Mouse (Mus musculus) subcutaneous adipose tissue, adult 2 months (tissue): ENCODE data around the gene Apoa2. TPM values are rescaled to one million over a fixed set of nuclear protein-coding genes. Genes with fewer than 3 reads are reported as not detected.

Experiments used
- polyA plus RNA-seq: library from polyadenylated mRNA; depleted of rRNA; stranded (reverse); fragments of >200 nt; gene quantifications from 2 replicates; pipeline ENCODE4 v1.2.3, GENCODE M21; 2012; ENCODE audit warnings: low replicate concordance; rRNA removed

Apoa2 gene
- polyA plus RNA-seq: 2.0 and 6.4 TPM in 2 replicates

DNA sequence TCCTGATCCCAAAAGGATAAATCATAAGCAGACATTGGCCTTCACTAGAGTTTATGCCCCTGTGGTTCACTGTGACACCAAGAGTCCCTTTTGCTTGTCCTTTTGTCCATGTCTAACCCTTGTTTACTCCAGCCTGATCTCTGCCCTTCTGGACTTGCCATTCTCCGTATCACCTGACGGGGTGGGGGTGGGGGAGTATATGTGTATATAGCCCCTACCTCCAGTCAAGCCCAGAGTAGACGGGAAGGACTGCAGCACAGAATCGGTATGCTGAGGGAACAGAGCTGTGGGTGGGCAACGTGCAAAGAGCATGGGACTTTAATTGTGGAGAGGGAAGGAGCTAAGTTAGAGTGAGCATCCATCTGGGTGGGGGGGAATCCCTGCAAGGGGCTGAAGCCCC, at the start of gene Apoa2:
Gene Apoa2, plus strand, starts transcription at position 198 of the 400 bp plus-strand sequence.

DNA sequence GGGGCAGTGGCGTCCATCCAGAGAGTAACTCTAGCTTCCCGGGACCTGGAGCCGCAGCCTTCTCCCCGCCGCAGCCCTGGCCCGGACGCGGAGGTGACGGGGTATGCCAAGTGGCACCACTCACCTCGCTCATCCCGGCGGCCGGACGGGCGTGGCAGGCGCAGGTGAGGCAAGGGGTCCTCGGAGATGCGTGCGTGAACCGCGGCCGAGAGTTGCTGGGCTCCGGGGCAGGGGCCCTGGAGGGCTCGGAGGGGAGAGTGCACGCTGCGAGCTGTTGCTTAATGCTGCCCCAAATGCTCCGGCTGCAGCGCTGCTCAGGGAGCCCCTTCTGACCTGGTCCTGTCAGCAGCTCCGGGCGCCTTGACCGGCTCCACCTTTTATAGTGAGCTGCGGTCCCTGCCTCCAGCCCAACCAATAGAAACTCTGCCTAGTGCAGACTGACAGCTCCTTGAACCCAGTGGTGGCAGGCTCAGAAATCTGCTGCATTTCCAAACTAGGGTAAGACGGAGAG, 28.9 kb upstream of the Apoa2 start, which contains the start of gene Pcp4l1:
Gene Pcp4l1, minus strand, starts transcription at position 382 of the 511 bp plus-strand sequence.

DNA sequence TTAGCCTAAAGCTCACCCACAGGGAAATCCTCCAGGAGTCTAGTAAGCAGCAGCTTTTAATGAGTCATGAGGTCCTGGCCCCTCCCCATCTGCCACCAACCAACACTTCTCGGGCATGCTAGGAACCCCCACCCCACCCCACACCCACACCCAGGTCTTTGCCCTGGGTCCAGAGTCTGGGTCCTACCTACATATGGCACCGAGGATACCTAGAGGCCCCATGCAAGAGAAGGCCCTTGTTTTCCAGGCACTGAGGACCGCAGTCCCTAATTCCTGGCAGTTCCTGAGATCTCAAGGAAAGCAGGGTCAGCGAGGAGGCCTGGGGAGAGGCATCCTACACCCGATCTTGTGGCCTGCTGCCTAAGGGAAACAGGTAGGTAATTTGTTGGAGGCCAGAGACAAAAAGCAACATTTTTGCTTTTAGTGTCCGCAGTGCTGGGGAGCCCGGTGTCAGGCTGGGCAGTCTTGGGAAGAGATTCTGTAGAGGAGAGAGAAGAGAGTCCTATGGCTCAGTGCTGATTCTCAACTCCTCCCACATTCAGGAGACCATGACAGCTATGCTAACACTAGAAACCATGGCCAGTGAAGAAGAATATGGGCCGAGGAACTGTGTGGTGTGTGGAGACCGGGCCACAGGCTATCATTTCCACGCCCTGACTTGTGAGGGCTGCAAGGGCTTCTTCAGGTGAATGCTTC, 10.9 kb upstream of the Apoa2 start, which contains the start of gene Nr1i3:
Gene Nr1i3, plus strand, starts transcription at position 170 of the 696 bp plus-strand sequence.

DNA sequence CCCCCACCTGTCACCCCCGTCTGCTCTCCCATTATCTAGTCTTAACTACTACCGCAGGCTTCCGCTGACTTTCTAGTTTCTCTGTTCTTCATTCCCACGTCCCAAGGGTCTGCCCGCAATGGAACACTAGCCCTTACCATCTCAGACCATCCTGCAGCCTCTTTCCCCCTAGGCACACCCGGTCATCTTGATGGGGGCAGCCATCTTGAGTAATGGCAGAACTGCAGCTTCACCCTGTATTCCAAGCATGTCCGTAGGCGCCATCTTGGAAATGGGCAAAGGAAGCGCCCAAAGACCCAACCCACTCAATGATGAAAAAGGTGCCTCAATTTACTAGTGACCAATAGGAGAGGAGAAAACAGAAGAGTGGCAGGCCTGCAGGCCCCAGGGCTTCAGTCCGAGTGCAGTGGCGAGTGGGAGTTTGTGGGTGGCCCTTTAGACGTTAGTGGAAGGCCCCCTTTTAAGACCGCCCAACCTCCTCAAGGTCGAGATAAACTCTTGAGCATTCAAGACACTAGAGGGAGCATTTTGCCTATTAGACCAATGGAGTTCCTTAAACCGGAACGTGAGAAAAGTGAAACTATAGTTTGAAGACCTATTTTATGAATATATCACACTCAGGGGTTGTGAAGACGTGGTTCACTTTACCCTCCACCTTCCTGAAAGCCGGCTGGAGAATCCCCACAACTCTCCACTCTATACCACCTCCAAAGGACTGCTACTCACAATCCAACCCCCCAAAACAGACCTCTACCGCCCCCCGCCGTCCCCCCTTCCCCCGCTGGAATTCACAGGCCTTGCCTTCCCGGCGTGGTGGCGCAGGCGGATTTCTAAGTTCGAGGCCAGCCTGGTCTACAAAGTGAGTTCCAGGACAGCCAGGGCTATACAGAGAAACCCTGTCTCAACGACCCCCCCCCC, 2.4 kb upstream of the Apoa2 start, which contains the start of gene Tomm40l:
Gene Tomm40l, minus strand, starts transcription at position 277 of the 918 bp plus-strand sequence.

DNA sequence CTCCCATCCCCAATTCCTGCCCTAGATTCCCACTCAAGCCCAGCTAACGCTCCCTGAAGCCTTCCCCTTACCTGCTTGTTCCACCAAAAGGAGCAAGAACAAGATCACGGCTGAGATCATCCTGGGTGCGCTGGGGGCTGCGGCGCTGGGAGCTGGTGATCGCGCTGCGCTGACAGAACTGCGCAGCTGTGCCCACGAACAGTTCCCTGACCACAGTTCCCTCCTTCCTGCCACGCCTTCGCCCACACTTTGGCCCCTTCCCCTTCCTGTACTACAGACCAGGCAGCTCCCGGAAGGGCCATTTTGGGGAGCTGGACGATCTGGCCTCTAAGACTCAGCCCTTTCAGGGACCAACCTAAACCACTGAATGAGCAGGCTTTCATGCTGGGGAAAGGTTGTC, 9.3 kb downstream of the Apoa2 start, which contains the start of gene Fcer1g:
Gene Fcer1g, minus strand, starts transcription at position 240 of the 400 bp plus-strand sequence.

DNA sequence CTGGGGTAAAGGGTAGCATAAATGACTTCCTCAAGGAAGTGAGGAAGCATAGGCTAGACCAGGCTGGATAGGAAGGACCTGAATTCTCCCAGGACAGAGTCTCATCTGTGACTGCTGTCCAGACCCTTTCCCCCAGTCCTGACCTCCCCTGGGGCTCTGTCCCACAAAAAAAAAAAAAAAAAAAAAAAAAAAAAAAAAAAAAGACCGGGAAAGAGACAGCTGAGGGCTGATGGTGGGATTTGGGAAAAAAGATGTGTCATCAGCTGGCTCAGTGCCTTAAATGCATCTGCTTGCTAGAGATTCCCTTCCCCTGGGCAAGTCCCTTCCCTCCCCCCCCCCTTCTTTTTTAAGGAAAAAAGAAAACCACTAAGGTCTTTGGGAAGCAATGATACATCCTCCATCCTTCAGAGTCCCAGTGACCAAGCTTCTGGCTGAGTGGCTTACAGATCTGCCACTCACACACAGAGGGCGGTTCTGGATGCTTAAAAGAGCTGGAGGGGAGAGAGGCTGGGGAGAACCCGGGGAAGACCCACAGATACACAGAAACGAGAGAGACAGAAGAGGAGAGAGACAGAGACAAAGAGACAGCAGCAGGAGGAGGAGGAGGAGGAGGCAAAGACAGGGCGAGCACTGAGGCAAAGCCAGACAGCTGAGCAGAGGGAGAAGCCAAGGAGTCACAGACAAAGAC, 25.2 kb downstream of the Apoa2 start, which contains the start of gene Adamts4:
Gene Adamts4, plus strand, starts transcription at position 509 of the 688 bp plus-strand sequence.

DNA sequence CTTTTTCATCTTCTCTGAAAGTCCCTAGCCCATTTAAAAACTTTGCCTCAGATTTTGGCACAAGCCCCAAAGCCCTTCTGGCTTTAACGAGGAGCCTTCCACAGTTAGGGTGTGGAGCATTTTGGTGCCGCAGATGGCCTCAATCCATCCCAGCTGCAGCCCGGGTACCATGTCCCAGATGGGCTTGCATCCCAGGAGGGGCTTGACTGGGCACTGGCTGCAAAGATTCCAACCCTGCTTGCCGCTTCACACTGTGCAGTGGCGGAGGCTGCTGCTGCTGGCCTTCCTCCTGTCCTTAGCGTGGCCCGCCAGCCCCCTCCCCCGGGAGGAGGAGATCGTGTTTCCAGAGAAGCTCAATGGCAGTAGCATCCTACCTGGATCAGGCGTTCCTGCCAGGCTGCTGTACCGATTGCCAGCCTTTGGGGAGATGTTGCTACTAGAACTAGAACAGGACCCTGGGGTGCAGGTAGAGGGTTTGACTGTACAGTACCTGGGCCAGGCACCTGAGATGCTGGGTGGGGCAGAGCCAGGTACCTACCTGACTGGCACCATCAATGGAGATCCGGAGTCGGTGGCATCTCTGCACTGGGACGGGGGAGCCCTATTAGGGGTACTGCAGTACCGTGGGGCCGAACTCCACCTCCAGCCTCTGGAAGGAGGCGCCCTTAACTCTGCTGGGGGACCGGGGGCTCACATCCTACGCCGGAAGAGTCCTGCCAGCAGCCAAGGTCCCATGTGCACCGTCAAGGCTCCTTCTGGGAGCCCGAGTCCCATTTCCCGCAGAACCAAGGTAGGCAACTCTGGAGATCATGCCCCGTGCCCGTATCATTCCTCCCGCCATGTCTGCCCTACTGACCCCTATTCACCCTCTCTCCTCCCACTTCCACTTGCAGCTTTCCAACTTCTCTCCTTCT, 26.1 kb downstream of the Apoa2 start, which contains the start of gene Ndufs2:
Gene Ndufs2, minus strand, starts transcription at position 709 of the 914 bp plus-strand sequence.

DNA sequence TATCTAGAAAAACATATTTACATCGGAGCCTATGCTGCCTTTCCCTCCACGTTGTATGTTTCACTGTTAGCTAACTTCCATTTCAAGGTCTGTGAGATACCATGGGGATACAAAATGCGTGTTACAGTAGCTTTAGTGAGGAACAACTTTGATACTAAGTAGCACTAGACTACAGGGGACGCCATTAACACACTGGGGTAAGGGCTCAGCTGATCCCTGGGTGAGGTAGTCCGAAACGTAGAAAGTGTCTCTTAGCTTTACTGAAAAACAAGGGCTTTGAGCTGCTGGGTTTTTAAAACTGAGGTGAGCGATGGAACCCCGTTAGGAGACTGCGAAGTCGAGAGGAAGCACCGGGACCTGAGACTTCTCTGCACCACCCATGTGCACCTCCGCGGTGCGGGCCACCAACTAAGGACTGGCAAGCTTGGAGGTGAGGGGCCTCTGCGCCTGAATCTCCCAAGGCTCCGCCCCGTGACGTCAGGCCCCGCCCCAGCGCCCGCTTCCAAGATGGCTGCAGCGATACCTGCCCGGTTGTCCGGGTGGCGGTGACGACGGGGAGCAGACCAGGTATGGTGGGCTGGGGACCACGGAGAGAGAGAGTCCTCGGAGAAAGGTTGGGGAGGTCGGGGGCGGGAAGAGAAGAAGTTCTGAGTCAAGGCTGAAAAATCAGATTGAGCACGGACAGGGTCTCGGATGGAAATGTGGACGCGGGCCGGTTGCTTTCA, 45.2 kb downstream of the Apoa2 start, which contains the start of gene B4galt3:
Gene B4galt3, plus strand, starts transcription at position 481 of the 725 bp plus-strand sequence.

Other genes starting within 250 kb of the Apoa2 start
- 38.9 and 43.1 TPM in 2 replicates for gene Fcgr2b, start 248.5 kb upstream of the Apoa2 start, polyA plus RNA-seq
- gene Fcgr4, start 206.1 kb upstream of the Apoa2 start, polyA plus RNA-seq: 1.5 and 5.4 TPM in 2 replicates
- gene Fcgr3, start 160.1 kb upstream of the Apoa2 start, polyA plus RNA-seq: 35.0 and 43.9 TPM in 2 replicates
- 6.9 and 8.9 TPM in 2 replicates for gene Cfap126, start 111.1 kb upstream of the Apoa2 start, polyA plus RNA-seq
- gene Sdhc, start 74.5 kb upstream of the Apoa2 start, polyA plus RNA-seq: 312 and 379 TPM in 2 replicates
- gene Mpz, start 74.3 kb upstream of the Apoa2 start, polyA plus RNA-seq: 5.5 and 11.1 TPM in 2 replicates
- 5.6 and 108 TPM in 2 replicates for gene Pcp4l1, start 28.8 kb upstream of the Apoa2 start, polyA plus RNA-seq
- gene Nr1i3, start 11.1 kb upstream of the Apoa2 start, polyA plus RNA-seq: 0.04 and 0.05 TPM in 2 replicates
- gene Tomm40l, start 2.5 kb upstream of the Apoa2 start, polyA plus RNA-seq: 44.5 and 52.7 TPM in 2 replicates
- gene Fcer1g, start 9.3 kb downstream of the Apoa2 start, polyA plus RNA-seq: 88.4 and 215 TPM in 2 replicates
- gene Adamts4, start 25.4 kb downstream of the Apoa2 start, polyA plus RNA-seq: 3.4 and 17.1 TPM in 2 replicates
- gene Ndufs2, start 26.3 kb downstream of the Apoa2 start, polyA plus RNA-seq: 200 and 214 TPM in 2 replicates
- gene B4galt3, start 45.3 kb downstream of the Apoa2 start, polyA plus RNA-seq: 35.7 and 84.0 TPM in 2 replicates
- gene Ppox, start 56.1 kb downstream of the Apoa2 start, polyA plus RNA-seq: 62.6 and 104 TPM in 2 replicates
- gene Usp21, start 62.9 kb downstream of the Apoa2 start, polyA plus RNA-seq: 37.7 and 84.4 TPM in 2 replicates
- gene Ufc1, start 70.0 kb downstream of the Apoa2 start, polyA plus RNA-seq: 36.2 and 46.1 TPM in 2 replicates
- gene Dedd, start 104.1 kb downstream of the Apoa2 start, polyA plus RNA-seq: 42.6 and 67.2 TPM in 2 replicates
- gene Nit1, start 120.6 kb downstream of the Apoa2 start, polyA plus RNA-seq: 54.6 and 76.1 TPM in 2 replicates
- 18.1 and 21.6 TPM in 2 replicates for gene Pfdn2, start 120.6 kb downstream of the Apoa2 start, polyA plus RNA-seq
- 0.69 and 1.6 TPM in 2 replicates for gene Klhdc9, start 135.7 kb downstream of the Apoa2 start, polyA plus RNA-seq
- 0.75 and 5.6 TPM in 2 replicates for gene Nectin4, start 145.0 kb downstream of the Apoa2 start, polyA plus RNA-seq
- gene Arhgap30, start 163.9 kb downstream of the Apoa2 start, polyA plus RNA-seq: 6.3 and 10.3 TPM in 2 replicates
- gene Usf1, start 186.3 kb downstream of the Apoa2 start, polyA plus RNA-seq: 70.6 and 125 TPM in 2 replicates
- gene Tstd1, start 193.8 kb downstream of the Apoa2 start, polyA plus RNA-seq: 1.4 and 2.1 TPM in 2 replicates
- 67.4 and 79.5 TPM in 2 replicates for gene F11r, start 212.5 kb downstream of the Apoa2 start, polyA plus RNA-seq